Mouse (Mus musculus) megakaryocyte, adult 5-6 weeks (primary cell): ENCODE measurements around the gene Fam189a1. TPM values are rescaled to one million over a fixed set of nuclear protein-coding genes. Genes with fewer than 3 reads are reported as not detected.

Source experiments
- ATAC-seq: 2 replicates; pipeline ENCODE4 v1.8.0; 2016; ENCODE audit warnings: mild to moderate bottlenecking, inconsistent platforms; ENCODE audit not compliant: poor library complexity, severe bottlenecking
- total RNA-seq, 2 experiments: library from RNA; stranded (forward) in 1 of 2; stranded (reverse) in 1 of 2; fragments of 153-499, 151-499 nt in 1 of 2; fragments of 221-1000, 200-1000 nt in 1 of 2; gene quantifications; 2 replicates each; pipeline versions ENCODE4 v1.2.3 to v1.2.4; 2015 to 2017

Gene Fam189a1
- total RNA-seq, 2 experiments from 2014 or later: 0.07 TPM; not detected in 1

- peak; percentile 52; the same call in 1 of the 2 replicates for ATAC-seq
These were observed 404.9 kb downstream of the Fam189a1 start for GRCm38 (mm10) chr7:64751465-64751864.

GRCm38 (mm10) chr7:64743610-64744009, 412.8 kb downstream of the Fam189a1 start:
- ATAC-seq: no peak

GRCm38 (mm10) chr7:64741333-64742307, 414.8 kb downstream of the Fam189a1 start:
- ATAC-seq: peak; percentile 51; the same call in 1 of the 2 replicates

- no peak for ATAC-seq
These were observed 417.2 kb downstream of the Fam189a1 start for GRCm38 (mm10) chr7:64739131-64739530.

- ATAC-seq: no peak
These were observed 426.6 kb downstream of the Fam189a1 start for GRCm38 (mm10) chr7:64729785-64730184.

GRCm38 (mm10) chr7:64728816-64729215, 427.6 kb downstream of the Fam189a1 start:
- ATAC-seq: no peak

- ATAC-seq: no peak
These were observed 428.2 kb downstream of the Fam189a1 start for GRCm38 (mm10) chr7:64728181-64728591.

GRCm38 (mm10) chr7:64725967-64726695, 430.2 kb downstream of the Fam189a1 start:
- no peak for ATAC-seq

- ATAC-seq: no peak
These were observed 432.0 kb downstream of the Fam189a1 start for GRCm38 (mm10) chr7:64724409-64724808.

- ATAC-seq: no peak
These were observed 433.1 kb downstream of the Fam189a1 start for GRCm38 (mm10) chr7:64723313-64723712.

GRCm38 (mm10) chr7:64716286-64716685, 440.1 kb downstream of the Fam189a1 start:
- ATAC-seq: no peak

- no peak for ATAC-seq
These were observed 446.7 kb downstream of the Fam189a1 start for GRCm38 (mm10) chr7:64709520-64710262.

- no peak for ATAC-seq
These were observed 448.2 kb downstream of the Fam189a1 start for GRCm38 (mm10) chr7:64708176-64708575.
